Mouse (Mus musculus): ENCODE measurements at regions not wholly inside any gene's neighbourhood (a gene's known extent, or its start where the extent isn't known, plus 50 kb on each side); places are given as distances from the start of the nearest gene placed in this dataset.

DNA sequence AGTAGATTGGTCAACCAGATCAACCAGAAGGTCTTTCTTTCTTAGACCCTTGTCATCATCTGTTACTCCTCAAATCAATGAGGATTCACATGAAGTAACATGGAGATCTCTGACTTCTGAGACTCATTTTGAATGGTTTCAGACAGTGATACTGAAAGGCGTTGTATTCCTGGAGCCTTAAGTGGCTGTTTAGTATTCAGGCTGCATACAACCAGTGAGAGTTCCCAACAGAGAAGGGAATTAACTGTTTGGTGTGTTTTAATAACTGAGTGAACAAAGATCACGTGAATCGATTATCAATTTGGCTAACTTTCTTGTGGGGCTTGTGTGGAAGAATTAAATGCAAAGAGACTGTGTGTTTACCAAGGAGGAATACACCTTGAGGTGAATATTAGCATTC, 406.4 kb downstream of the Igsf11 start:
- TF ChIP-seq CTCF (conservative IDR thresholded peaks at IDR 0.05 in 1 of 2, IDR thresholded peaks at IDR 0.05 in 1 of 2; ENCODE audit: low read depth in 2 of 2, low read length in 2 of 2): no peak
- TF ChIP-seq ZKSCAN1 (IDR thresholded peaks at IDR 0.05; ENCODE audit: borderline replicate concordance, low read depth, low read length): no peak
- no peak for TF ChIP-seq NELFE (IDR thresholded peaks at IDR 0.05; ENCODE audit: low read depth, low read length)
- no peak for TF ChIP-seq SIN3A (IDR thresholded peaks at IDR 0.05; ENCODE audit: low read length)
- TF ChIP-seq ZMIZ1 (IDR thresholded peaks at IDR 0.05; ENCODE audit: low read depth, low read length): no peak
- TF ChIP-seq MEF2A (IDR thresholded peaks at IDR 0.05; ENCODE audit: borderline replicate concordance, low read depth, low read length): no peak
- TF ChIP-seq EP300 (IDR thresholded peaks at IDR 0.05; ENCODE audit: low read length): no peak
- no peak for TF ChIP-seq ZNF384 (IDR thresholded peaks at IDR 0.05; ENCODE audit: low read depth, low read length)
- no peak for TF ChIP-seq ELF1 (IDR thresholded peaks at IDR 0.05; ENCODE audit: low read depth, low read length)
- no peak for TF ChIP-seq BHLHE40 (IDR thresholded peaks at IDR 0.05; ENCODE audit: low read depth, low read length)
- TF ChIP-seq POLR2AphosphoS2 (IDR thresholded peaks at IDR 0.05; ENCODE audit: low read depth, low read length): no peak
- TF ChIP-seq HCFC1 (IDR thresholded peaks at IDR 0.05; ENCODE audit: low read depth, low read length): no peak
